Mouse (Mus musculus): ENCODE data around the gene Fosb. TPM values are rescaled to one million over a fixed set of nuclear protein-coding genes. Genes with fewer than 3 reads are reported as not detected.

Fosb gene
- total and polyA plus RNA-seq, 2 experiments from 2014 or later: 0.10 to 0.80 TPM

DNA sequence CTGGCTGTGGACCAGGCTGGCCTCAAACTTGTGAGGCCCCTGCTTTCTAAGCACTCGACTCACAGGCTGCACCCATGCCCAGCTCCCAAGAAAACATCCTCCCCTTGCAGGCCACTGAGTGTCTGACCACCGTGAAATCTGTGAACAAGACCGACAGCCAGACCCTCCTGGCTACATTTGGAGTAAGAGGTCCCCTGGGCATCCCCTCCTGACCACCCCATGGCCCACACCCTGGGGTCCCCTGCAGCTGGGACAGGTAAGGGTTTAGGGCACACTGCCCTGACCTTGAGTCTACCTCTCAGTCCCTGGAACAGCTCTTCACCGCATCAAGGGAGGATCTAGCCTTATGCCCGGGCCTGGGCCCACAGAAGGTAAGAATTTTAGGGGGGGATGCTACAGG lies 45.1 kb upstream of the Fosb start:
- DNase-seq (ENCODE audit: low spot score) (no peak), ATAC-seq (ENCODE audit: insufficient read depth, low read depth) (no peak)
- Histone ChIP-seq H3K4me3 (ENCODE audit: low read depth, low read length) (no peak overlapping the region), H3K4me1 (ENCODE audit: control insufficient read depth, insufficient read depth) (peaks cover 8% of the 10 kb centered on the region), H3K9me3 (replicated peaks; ENCODE audit: control insufficient read depth, low read length) (no peaks in the 10 kb centered on the region), H3K4me2 (ENCODE audit: low read depth, low read length) (no peak overlapping the region), H3K36me3 (replicated peaks; ENCODE audit: control insufficient read depth, insufficient read depth, low read length) (peaks cover 51% of the 10 kb centered on the region), H3K9ac (replicated peaks; ENCODE audit: low read depth, low read length) (no peak overlapping the region), H3K27ac (ENCODE audit: low read depth) (no peak overlapping the region), H3K27me3 (ENCODE audit: control insufficient read depth, insufficient read depth, low read length) (no peaks in the 10 kb centered on the region)
- TF ChIP-seq CTCF (IDR thresholded peaks at IDR 0.05; ENCODE audit: low read depth) (no peak), EP300 (IDR thresholded peaks at IDR 0.05; ENCODE audit: low read depth) (no peak)
- WGBS: 82% methylated on average over 5 of the region's 5 CpGs

DNA sequence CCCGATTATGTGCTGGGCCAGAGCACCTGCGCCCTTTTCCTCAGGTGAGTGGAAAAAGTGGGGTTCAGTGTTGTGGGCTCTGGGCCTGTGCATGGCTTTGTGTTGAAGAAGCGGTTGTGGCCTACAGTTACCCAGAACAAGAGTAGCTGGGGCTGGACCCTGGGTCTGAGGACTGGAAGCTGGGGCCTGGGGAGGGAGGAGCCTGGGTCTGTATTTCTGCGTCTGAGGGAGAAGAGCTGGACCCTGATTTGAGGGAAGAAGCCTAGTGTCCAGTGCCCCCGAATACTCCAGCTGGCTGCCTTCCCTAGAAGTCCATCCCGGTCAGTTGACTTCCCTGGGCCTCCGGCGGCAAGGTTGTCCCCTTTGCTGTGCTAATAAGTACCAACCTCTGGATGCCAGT lies 40.4 kb upstream of the Fosb start:
- 90% methylated on average over 8 of the region's 8 CpGs for WGBS

DNA sequence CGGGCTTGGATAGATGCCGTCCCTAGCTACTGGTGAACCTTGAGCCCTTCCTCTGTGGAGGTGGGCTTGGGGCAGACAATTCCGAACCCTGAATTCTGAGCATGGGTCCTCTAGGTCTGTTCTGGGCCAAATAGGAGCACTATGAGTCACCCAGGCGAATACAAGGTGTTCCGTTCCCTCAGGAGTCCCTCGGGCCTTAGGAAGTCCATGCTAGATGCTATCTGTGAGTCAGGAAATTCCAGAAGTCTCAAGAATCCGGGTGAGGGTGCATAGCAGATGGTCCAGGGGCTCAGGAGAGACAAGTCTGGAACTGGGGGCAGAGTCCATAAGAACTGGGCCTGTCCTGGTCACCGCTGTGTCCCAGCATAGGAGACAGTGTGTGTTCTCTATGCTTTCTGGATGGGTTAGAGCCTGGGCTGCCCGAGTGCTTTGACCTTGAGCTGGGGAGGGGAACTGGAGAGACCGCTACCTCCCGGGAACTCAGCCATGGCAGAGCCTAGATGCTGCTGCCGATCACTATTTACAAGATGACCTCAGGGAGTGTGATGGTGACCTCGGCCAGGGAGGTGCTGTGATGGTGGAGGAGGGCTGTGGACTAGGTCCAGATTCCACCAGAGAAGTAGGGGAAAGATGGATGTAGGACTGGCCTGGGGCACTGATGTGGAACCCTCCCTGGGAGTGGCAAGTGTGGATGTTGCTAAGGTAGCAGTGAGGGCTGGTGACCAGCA lies 39.5 kb upstream of the Fosb start:
- H3K9ac ChIP-seq (replicated peaks; ENCODE audit: low read depth, low read length): no peak overlapping the region
- peaks cover 9% of the 10 kb centered on the region for H3K4me1 ChIP-seq (ENCODE audit: control insufficient read depth, insufficient read depth)
- no peak overlapping the region for H3K4me2 ChIP-seq (ENCODE audit: low read depth, low read length)
- ATAC-seq (ENCODE audit: insufficient read depth, low read depth) (no peak), DNase-seq (ENCODE audit: low spot score) (no peak)
- no peaks in the 10 kb centered on the region for H3K9me3 ChIP-seq (replicated peaks; ENCODE audit: control insufficient read depth, low read length)
- H3K4me3 ChIP-seq (ENCODE audit: low read depth, low read length): no peak overlapping the region
- H3K27me3 ChIP-seq (ENCODE audit: control insufficient read depth, insufficient read depth, low read length): no peaks in the 10 kb centered on the region
- 66% methylated on average over 13 of the region's 13 CpGs for WGBS
- H3K36me3 ChIP-seq (replicated peaks; ENCODE audit: control insufficient read depth, insufficient read depth, low read length): peaks cover 50% of the 10 kb centered on the region
- H3K27ac ChIP-seq (ENCODE audit: low read depth): 0 out of 2 replicates have a peak overlapping the region, but pooled peaks have one; percentile 38
- no peak for TF ChIP-seq EP300 (IDR thresholded peaks at IDR 0.05; ENCODE audit: low read depth)
- TF ChIP-seq CTCF (IDR thresholded peaks at IDR 0.05; ENCODE audit: low read depth): no peak

More for the DNA sequence above, 40.4 kb upstream of the Fosb start:
- H3K4me2 ChIP-seq (ENCODE audit: low read depth, low read length): no peak overlapping the region
- TF ChIP-seq EP300 (IDR thresholded peaks at IDR 0.05; ENCODE audit: low read depth) (no peak), CTCF (IDR thresholded peaks at IDR 0.05; ENCODE audit: low read depth) (no peak)
- peaks cover 7% of the 10 kb centered on the region for H3K4me1 ChIP-seq (ENCODE audit: control insufficient read depth, insufficient read depth)
- DNase-seq (ENCODE audit: low spot score) (no peak), ATAC-seq (ENCODE audit: insufficient read depth, low read depth) (no peak)
- no peak overlapping the region for H3K4me3 ChIP-seq (ENCODE audit: low read depth, low read length)
- no peaks in the 10 kb centered on the region for H3K9me3 ChIP-seq (replicated peaks; ENCODE audit: control insufficient read depth, low read length)
- no peaks in the 10 kb centered on the region for H3K27me3 ChIP-seq (ENCODE audit: control insufficient read depth, insufficient read depth, low read length)
- H3K27ac ChIP-seq (ENCODE audit: low read depth): no peak overlapping the region
- peaks cover 59% of the 10 kb centered on the region for H3K36me3 ChIP-seq (replicated peaks; ENCODE audit: control insufficient read depth, insufficient read depth, low read length)
- H3K9ac ChIP-seq (replicated peaks; ENCODE audit: low read depth, low read length): no peak overlapping the region

DNA sequence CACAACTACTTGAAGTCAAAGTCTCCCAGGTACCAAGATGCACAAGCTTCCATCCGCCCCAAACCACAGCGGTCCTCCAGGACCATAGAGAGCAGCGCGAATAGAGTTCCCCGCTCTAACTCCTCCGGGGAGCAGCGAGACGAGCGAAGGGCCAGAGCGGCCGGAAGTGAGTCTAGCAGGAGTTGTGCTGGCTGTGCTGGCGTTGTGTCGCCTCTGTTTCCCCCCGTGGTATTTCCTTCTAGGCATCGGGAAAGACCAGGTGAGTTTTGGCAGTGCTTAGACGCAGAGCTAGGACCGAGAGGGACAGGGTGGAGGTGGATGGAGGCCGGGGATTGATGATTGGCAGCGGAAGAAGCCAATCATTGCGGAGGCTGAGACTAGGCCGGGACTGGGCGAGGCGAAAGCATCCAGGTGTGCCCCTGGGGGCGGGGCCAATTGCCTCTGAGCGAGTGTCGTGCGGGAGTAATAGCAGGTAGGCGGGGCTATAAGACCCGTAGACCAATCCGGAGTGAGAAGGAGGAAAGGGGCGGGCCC lies 35.2 kb upstream of the Fosb start:
- Histone ChIP-seq H3K9ac (replicated peaks; ENCODE audit: low read depth, low read length) (peak overlapping the region; percentile 53), H3K9me3 (replicated peaks; ENCODE audit: control insufficient read depth, low read length) (no peaks in the 10 kb centered on the region), H3K36me3 (replicated peaks; ENCODE audit: control insufficient read depth, insufficient read depth, low read length) (peaks cover 17% of the 10 kb centered on the region), H3K4me1 (ENCODE audit: control insufficient read depth, insufficient read depth) (peaks cover 19% of the 10 kb centered on the region), H3K27ac (ENCODE audit: low read depth) (peak overlapping the region; percentile 70), H3K27me3 (ENCODE audit: control insufficient read depth, insufficient read depth, low read length) (no peaks in the 10 kb centered on the region), H3K4me3 (ENCODE audit: low read depth, low read length) (peak overlapping the region; percentile 75), H3K4me2 (ENCODE audit: low read depth, low read length) (peak overlapping the region; percentile 65)
- WGBS: under 1% methylated on average over 31 of the region's 31 CpGs
- ATAC-seq (ENCODE audit: insufficient read depth, low read depth): peak; percentile 74
- DNase-seq (ENCODE audit: low spot score): peak; percentile 89
- TF ChIP-seq EP300 (IDR thresholded peaks at IDR 0.05; ENCODE audit: low read depth): 0 out of 2 replicates have a peak, but pooled peaks have one; percentile 22
- no peak for TF ChIP-seq CTCF (IDR thresholded peaks at IDR 0.05; ENCODE audit: low read depth)

DNA sequence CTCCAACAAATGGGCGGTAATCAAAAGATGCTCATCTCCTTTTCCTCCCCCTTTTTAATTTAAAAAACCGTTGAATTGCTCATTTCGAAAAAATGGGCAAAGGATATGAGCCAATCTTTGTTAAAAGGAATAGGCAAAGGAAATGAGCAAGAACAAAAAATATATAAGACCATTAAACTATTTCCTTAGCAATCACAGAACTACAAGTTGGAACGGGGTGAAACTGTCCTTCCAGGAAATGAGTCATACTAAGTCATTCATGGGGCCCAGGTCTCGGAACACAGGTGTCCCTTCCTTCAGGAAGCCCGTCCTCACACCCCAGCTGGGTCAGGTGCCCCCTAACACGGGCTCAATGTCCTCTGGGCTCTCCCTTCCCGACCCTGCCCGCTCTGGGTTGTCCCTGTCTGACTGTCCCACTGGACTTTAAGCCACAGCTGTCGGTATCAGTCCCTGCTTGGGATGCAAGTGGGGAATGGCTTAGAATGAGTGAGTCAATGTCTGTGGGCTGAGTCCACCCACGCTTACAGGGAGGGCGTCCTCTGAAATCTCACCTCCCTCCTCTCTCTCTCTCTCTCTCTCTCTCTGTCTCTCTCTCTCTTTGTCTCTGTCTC lies 34.5 kb upstream of the Fosb start, which contains the start of gene Ercc1:
Gene Ercc1 (plus strand): TSS at position 542 of the 611 bp plus-strand sequence.
- Histone ChIP-seq H3K9ac (replicated peaks; ENCODE audit: low read depth, low read length) (peak within 1 kb of the TSS; percentile 53), H3K9me3 (replicated peaks; ENCODE audit: control insufficient read depth, low read length) (no peaks in the 10 kb centered on the region), H3K4me2 (ENCODE audit: low read depth, low read length) (peak within 1 kb of the TSS; percentile 65), H3K36me3 (replicated peaks; ENCODE audit: control insufficient read depth, insufficient read depth, low read length) (peaks cover 11% of the 10 kb centered on the region; the same call in 1 of the 2 replicates), H3K27ac (ENCODE audit: low read depth) (peak within 1 kb of the TSS; percentile 70), H3K27me3 (ENCODE audit: control insufficient read depth, insufficient read depth, low read length) (no peaks in the 10 kb centered on the region), H3K4me3 (ENCODE audit: low read depth, low read length) (peak within 1 kb of the TSS; percentile 75), H3K4me1 (ENCODE audit: control insufficient read depth, insufficient read depth) (peaks cover 19% of the 10 kb centered on the region)
- no peak for ATAC-seq (ENCODE audit: insufficient read depth, low read depth)
- no peak for TF ChIP-seq CTCF (IDR thresholded peaks at IDR 0.05; ENCODE audit: low read depth)
- TF ChIP-seq EP300 (IDR thresholded peaks at IDR 0.05; ENCODE audit: low read depth): no peak
- no peak for DNase-seq (ENCODE audit: low spot score)
- 20% methylated on average over 12 of the region's 12 CpGs for WGBS
